Mouse (Mus musculus) megakaryocyte, adult 5-6 weeks (primary cell): ENCODE measurements around the gene Dhx37. TPM values are rescaled to one million over a fixed set of nuclear protein-coding genes. Genes with fewer than 3 reads are reported as not detected.

Experiments used
- ATAC-seq: 2 replicates; pipeline ENCODE4 v1.8.0; 2016; ENCODE audit warnings: mild to moderate bottlenecking, inconsistent platforms; ENCODE audit not compliant: poor library complexity, severe bottlenecking
- total RNA-seq, 2 experiments: library from RNA; stranded (forward) in 1 of 2; stranded (reverse) in 1 of 2; fragments of 153-499, 151-499 nt in 1 of 2; fragments of 221-1000, 200-1000 nt in 1 of 2; gene quantifications; 2 replicates each; pipeline versions ENCODE4 v1.2.3 to v1.2.4; 2015 to 2017

Gene Dhx37
- total RNA-seq (2015) (6.6 and 13.9 TPM in 2 replicates), total RNA-seq (2017) (15.7 and 29.0 TPM in 2 replicates)

GRCm38 (mm10) chr5:125433793-125434337 is at the start of gene Dhx37:
Dhx37 (minus strand) TSS chr5:125434121.
- ATAC-seq = peak; percentile 98

GRCm38 (mm10) chr5:125482474-125482873 is 48.6 kb upstream of the Dhx37 start:
- ATAC-seq = peak; percentile 33

GRCm38 (mm10) chr5:125480434-125481231 is 46.7 kb upstream of the Dhx37 start:
- no peak for ATAC-seq

- no peak for ATAC-seq
These were observed 45.5 kb upstream of the Dhx37 start for GRCm38 (mm10) chr5:125479376-125479775.

- no peak for ATAC-seq
These were observed 44.1 kb upstream of the Dhx37 start for GRCm38 (mm10) chr5:125478037-125478436.

- ATAC-seq = no peak
These were observed 43.6 kb upstream of the Dhx37 start for GRCm38 (mm10) chr5:125477533-125477932.

GRCm38 (mm10) chr5:125476799-125477198 is 42.9 kb upstream of the Dhx37 start:
- ATAC-seq = no peak

GRCm38 (mm10) chr5:125476286-125476625 is 42.3 kb upstream of the Dhx37 start:
- ATAC-seq = no peak

GRCm38 (mm10) chr5:125475601-125476285 is 41.8 kb upstream of the Dhx37 start, which contains the start of gene Aacs:
Aacs (plus strand) TSS chr5:125475814.
- ATAC-seq = peak; percentile 98

- no peak for ATAC-seq
These were observed 41.1 kb upstream of the Dhx37 start for GRCm38 (mm10) chr5:125475030-125475429.

GRCm38 (mm10) chr5:125472796-125473475 is 39.0 kb upstream of the Dhx37 start:
- no peak for ATAC-seq

GRCm38 (mm10) chr5:125470713-125471112 is 36.8 kb upstream of the Dhx37 start:
- no peak for ATAC-seq

GRCm38 (mm10) chr5:125467261-125467660 is 33.3 kb upstream of the Dhx37 start:
- no peak for ATAC-seq

GRCm38 (mm10) chr5:125466483-125466882 is 32.6 kb upstream of the Dhx37 start:
- no peak for ATAC-seq

GRCm38 (mm10) chr5:125465701-125466106 is 31.8 kb upstream of the Dhx37 start:
- ATAC-seq = peak; percentile 97

- no peak for ATAC-seq
These were observed 31.3 kb upstream of the Dhx37 start for GRCm38 (mm10) chr5:125465192-125465591.

- peak; percentile 63 for ATAC-seq
These were observed 28.0 kb upstream of the Dhx37 start for GRCm38 (mm10) chr5:125461868-125462445.

- ATAC-seq = no peak
These were observed 26.7 kb upstream of the Dhx37 start for GRCm38 (mm10) chr5:125460574-125460973.

GRCm38 (mm10) chr5:125457538-125457937 is 23.6 kb upstream of the Dhx37 start:
- ATAC-seq = no peak

GRCm38 (mm10) chr5:125456100-125456499 is 22.2 kb upstream of the Dhx37 start:
- no peak for ATAC-seq

GRCm38 (mm10) chr5:125452573-125452972 is 18.7 kb upstream of the Dhx37 start:
- no peak for ATAC-seq
